Mouse (Mus musculus): ENCODE measurements around the gene Gstt4. TPM values are rescaled to one million over a fixed set of nuclear protein-coding genes. Genes with fewer than 3 reads are reported as not detected.
A peak's percentile ranks its signal among the peaks of the same experiment; 100 is the strongest.

The Gstt4 gene
- polyA plus RNA-seq, 1 experiment: 0.10 TPM

GRCm38 (mm10) chr10:75829529-75830274, 7.4 kb upstream of the Gstt4 start:
- Histone ChIP-seq H3K27me3 (replicated peaks) (peaks cover 12% of the 10 kb centered on the region), H3K9me3 (peaks cover 13% of the 10 kb centered on the region), H3K36me3 (replicated peaks; ENCODE audit: low read length) (no peaks in the 10 kb centered on the region), H3K4me3 (replicated peaks) (no peak overlapping the region), H3K4me1 (peaks cover 28% of the 10 kb centered on the region)
- TF ChIP-seq FLI1 (IDR thresholded peaks at IDR 0.05; ENCODE audit: low read length): no peak
- TF ChIP-seq GATA1 (IDR thresholded peaks at IDR 0.05; ENCODE audit: borderline replicate concordance, low read length): no peak

DNA sequence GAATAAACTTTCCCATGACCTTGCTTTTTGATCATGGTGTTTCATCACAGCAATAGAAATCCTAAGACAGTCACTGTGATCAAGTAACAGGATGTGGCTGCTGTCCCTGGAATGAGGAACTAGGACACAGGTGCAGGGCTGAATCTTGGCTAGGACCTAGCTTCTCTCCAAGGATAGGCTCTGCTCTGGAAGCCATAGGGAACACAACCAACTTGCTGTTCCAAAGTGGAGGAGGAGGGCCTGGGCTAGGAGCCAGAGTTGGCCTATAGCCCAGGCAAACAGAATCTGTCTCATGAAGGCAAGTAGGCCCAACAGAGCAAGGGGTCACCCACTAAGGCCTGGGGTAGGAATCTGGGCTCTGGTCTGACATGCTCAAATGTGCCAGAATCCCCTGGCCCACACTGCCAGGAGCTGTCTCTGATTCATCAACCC, 6.2 kb upstream of the Gstt4 start:
- Histone ChIP-seq H3K27me3 (replicated peaks) (peaks cover 4% of the 10 kb centered on the region), H3K4me3 (replicated peaks) (no peak overlapping the region), H3K4me1 (peaks cover 19% of the 10 kb centered on the region), H3K36me3 (replicated peaks; ENCODE audit: low read length) (no peaks in the 10 kb centered on the region), H3K9me3 (peaks cover 22% of the 10 kb centered on the region)
- TF ChIP-seq GATA1 (IDR thresholded peaks at IDR 0.05; ENCODE audit: borderline replicate concordance, low read length) (no peak), FLI1 (IDR thresholded peaks at IDR 0.05; ENCODE audit: low read length) (no peak)

- TF ChIP-seq GATA1 (IDR thresholded peaks at IDR 0.05; ENCODE audit: borderline replicate concordance, low read length): no peak
- no peak for TF ChIP-seq FLI1 (IDR thresholded peaks at IDR 0.05; ENCODE audit: low read length)
- H3K4me3 ChIP-seq (replicated peaks): no peak overlapping the region
- H3K36me3 ChIP-seq (replicated peaks; ENCODE audit: low read length): no peaks in the 10 kb centered on the region
- peaks cover 22% of the 10 kb centered on the region for H3K9me3 ChIP-seq
- peaks cover 18% of the 10 kb centered on the region for H3K4me1 ChIP-seq
- H3K27me3 ChIP-seq (replicated peaks): peaks cover 4% of the 10 kb centered on the region
Measured at GRCm38 (mm10) chr10:75827668-75828360, 5.5 kb upstream of the Gstt4 start.

- TF ChIP-seq FLI1 (IDR thresholded peaks at IDR 0.05; ENCODE audit: low read length): no peak
- no peak for TF ChIP-seq GATA1 (IDR thresholded peaks at IDR 0.05; ENCODE audit: borderline replicate concordance, low read length)
- Histone ChIP-seq H3K9me3 (peaks cover 22% of the 10 kb centered on the region), H3K4me1 (peaks cover 18% of the 10 kb centered on the region), H3K36me3 (replicated peaks; ENCODE audit: low read length) (no peaks in the 10 kb centered on the region), H3K27me3 (replicated peaks) (peaks cover 15% of the 10 kb centered on the region), H3K4me3 (replicated peaks) (no peak overlapping the region)
Measured at GRCm38 (mm10) chr10:75824530-75824929, 2.2 kb upstream of the Gstt4 start.

- H3K36me3 ChIP-seq (replicated peaks; ENCODE audit: low read length): no peaks in the 10 kb centered on the region
- peaks cover 21% of the 10 kb centered on the region for H3K27me3 ChIP-seq (replicated peaks)
- H3K4me3 ChIP-seq (replicated peaks): no peak overlapping the region
- peaks cover 16% of the 10 kb centered on the region for H3K4me1 ChIP-seq
- TF ChIP-seq FLI1 (IDR thresholded peaks at IDR 0.05; ENCODE audit: low read length) (no peak), GATA1 (IDR thresholded peaks at IDR 0.05; ENCODE audit: borderline replicate concordance, low read length) (no peak)
- H3K9me3 ChIP-seq: peaks cover 22% of the 10 kb centered on the region
Measured at GRCm38 (mm10) chr10:75823782-75824181, 1.4 kb upstream of the Gstt4 start.

- Histone ChIP-seq H3K4me1 (peaks cover 3% of the 10 kb centered on the region; the same call in 1 of the 2 replicates), H3K9me3 (peaks cover 10% of the 10 kb centered on the region), H3K4me3 (replicated peaks) (no peak overlapping the region), H3K27me3 (replicated peaks) (peaks cover 29% of the 10 kb centered on the region), H3K36me3 (replicated peaks; ENCODE audit: low read length) (no peaks in the 10 kb centered on the region)
- TF ChIP-seq GATA1 (IDR thresholded peaks at IDR 0.05; ENCODE audit: borderline replicate concordance, low read length): no peak
- TF ChIP-seq FLI1 (IDR thresholded peaks at IDR 0.05; ENCODE audit: low read length): no peak
Measured at GRCm38 (mm10) chr10:75819882-75820281, 2.5 kb downstream of the Gstt4 start.

DNA sequence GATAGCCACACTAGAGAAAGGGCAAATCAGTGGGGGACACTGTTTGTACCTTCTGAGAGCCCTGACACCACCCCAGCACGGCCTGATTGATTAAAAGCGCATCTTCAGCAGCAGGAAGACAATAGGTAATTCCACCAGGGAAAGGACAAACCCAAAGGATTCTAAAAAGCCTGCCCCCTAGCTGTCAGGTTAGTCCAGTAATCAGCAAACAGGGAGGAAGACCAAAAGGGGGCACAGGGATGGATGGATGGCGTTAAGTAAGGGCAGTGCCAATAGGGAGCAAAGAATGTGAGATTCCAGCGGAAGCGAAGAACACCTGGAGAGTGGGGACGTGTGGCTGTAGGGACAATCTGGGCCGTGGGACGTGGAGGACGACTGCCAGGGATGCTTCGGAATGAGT, 3.7 kb downstream of the Gstt4 start:
- no peak overlapping the region for H3K4me3 ChIP-seq (replicated peaks)
- H3K27me3 ChIP-seq (replicated peaks): peaks cover 33% of the 10 kb centered on the region
- H3K9me3 ChIP-seq: no peaks in the 10 kb centered on the region
- TF ChIP-seq GATA1 (IDR thresholded peaks at IDR 0.05; ENCODE audit: borderline replicate concordance, low read length) (no peak), FLI1 (IDR thresholded peaks at IDR 0.05; ENCODE audit: low read length) (no peak)
- H3K36me3 ChIP-seq (replicated peaks; ENCODE audit: low read length): no peaks in the 10 kb centered on the region
- H3K4me1 ChIP-seq: no peaks in the 10 kb centered on the region

- no peaks in the 10 kb centered on the region for H3K36me3 ChIP-seq (replicated peaks; ENCODE audit: low read length)
- H3K4me1 ChIP-seq: peaks cover 16% of the 10 kb centered on the region
- peaks cover 27% of the 10 kb centered on the region for H3K27me3 ChIP-seq (replicated peaks)
- TF ChIP-seq GATA1 (IDR thresholded peaks at IDR 0.05; ENCODE audit: borderline replicate concordance, low read length) (no peak), FLI1 (IDR thresholded peaks at IDR 0.05; ENCODE audit: low read length) (no peak)
- no peak overlapping the region for H3K4me3 ChIP-seq (replicated peaks)
- H3K9me3 ChIP-seq: peaks cover 17% of the 10 kb centered on the region
Measured at GRCm38 (mm10) chr10:75804217-75804616, 18.1 kb downstream of the Gstt4 start.

DNA sequence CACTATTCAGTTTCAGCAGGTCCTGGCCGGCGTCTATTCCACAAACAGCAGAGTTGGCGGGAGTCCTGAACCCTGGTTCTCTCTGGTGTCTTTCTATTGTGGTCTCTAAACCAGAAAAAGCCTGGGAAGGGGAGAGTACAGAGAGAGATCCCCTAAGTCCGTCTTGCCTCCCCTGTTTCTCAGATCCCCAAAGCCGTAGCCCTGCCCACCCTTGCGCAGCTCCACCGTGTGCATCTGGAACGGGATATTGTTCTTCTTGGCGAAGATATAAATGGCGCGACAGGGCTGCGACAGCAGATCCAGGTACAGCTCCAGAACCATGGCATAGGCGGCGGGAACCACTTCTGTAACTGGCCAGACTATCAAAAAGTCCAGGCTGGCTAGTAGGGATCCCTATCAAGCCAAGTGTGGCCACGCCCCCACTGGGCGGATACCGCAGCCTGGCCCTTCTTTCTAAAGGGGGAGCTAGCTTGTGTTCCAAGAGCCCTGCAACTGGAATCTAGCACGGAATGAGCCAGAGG, 24.1 kb downstream of the Gstt4 start, which contains the start of gene Gstt1:
Gstt1 (minus strand) TSS at position 409 of the 521 bp plus-strand sequence.
- Histone ChIP-seq H3K27me3 (replicated peaks) (peaks cover 52% of the 10 kb centered on the region), H3K9me3 (no peaks in the 10 kb centered on the region; the same call in 1 of the 2 replicates), H3K4me1 (peaks cover 39% of the 10 kb centered on the region), H3K4me3 (replicated peaks) (peak within 1 kb of the TSS; percentile 94), H3K36me3 (replicated peaks; ENCODE audit: low read length) (no peaks in the 10 kb centered on the region)
- no peak for TF ChIP-seq GATA1 (IDR thresholded peaks at IDR 0.05; ENCODE audit: borderline replicate concordance, low read length)
